Mouse (Mus musculus): ENCODE results near the gene Vav3.

Gene Vav3

GRCm38 (mm10) chr3:109516372-109516771, 175.9 kb downstream of the Vav3 start:
- DNase-seq, result no peak

GRCm38 (mm10) chr3:109522115-109522514, 181.7 kb downstream of the Vav3 start:
- DNase-seq, result no peak

DNA sequence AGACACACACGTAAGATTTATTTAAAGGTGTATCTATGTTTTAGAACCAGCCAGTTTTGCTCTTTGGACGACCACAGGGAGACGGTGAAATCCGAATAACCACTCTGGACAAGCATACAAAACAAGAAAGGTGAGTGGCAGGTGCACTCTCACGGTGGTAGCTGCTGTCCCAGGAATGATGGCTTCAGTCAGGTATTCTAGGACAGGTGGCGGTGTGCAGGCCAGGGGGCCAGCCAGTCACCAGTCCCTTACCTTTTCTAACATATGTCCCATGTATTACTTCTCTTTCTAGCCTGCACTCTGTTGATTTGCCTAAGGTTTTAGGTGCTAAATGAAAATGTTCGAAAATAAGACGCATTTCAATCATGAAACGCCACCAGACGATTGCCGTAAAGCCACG, 185.4 kb downstream of the Vav3 start:
- DNase-seq, result no peak

DNA sequence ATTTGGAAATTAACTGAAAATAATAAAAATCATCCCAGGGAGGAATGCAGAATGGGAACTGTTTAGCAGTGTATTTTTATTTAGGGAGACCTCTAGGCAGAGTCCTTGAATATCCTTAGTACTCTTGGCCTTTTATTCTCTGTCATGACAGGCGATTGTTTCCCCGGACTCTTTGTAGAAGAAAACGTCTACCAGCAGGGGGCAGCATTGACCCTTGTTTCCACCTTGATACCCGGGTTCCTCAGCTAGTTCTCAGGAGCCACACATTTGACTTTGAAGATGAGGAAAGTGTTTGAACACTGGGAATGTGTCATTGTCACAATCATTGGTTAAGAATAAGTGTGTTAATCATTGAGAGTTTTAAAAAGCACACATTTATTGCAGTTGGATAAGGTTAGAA, 185.8 kb downstream of the Vav3 start:
- peak; percentile 86 to 90 for DNase-seq

GRCm38 (mm10) chr3:109526651-109527050, 186.2 kb downstream of the Vav3 start:
- DNase-seq, result no peak

DNA sequence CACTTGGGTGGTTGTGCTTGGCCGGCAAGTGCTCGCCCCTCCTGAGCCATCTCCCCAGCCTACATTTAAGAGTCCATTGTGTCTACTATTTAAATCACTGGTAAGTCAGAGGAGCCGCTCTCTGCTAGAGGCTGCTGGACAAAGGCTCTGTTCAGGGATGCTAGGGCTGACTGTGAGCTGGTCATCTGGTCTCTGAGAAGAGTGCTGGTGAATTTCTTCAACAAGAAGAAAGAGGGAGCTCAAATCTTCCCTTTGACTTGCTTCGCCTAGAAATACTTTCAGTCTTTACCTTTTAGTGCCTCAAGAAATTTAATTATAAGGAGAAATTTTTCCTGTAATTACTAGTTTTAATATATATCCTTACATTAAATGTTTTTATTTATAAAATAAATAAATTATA, 188.2 kb downstream of the Vav3 start:
- DNase-seq, result no peak

DNA sequence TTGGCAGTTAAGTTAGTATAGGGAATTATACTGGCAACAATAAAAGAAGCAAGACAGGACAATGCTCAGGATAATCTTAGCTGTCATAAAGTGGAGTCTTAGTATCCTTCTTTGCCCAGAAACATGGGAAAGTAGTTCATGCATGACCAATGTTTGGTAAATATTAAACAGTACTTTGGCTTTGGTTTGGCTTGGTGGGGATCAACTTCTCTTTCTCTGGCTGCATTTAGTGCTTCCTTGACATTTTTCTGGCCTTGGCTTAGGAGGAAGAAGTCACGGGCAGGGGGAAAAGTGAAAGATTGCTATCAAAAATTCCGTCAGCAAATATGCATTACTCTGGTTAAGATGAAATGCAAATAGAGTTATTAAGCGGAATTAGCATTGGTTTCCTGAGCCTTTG, 197.2 kb downstream of the Vav3 start:
- no peak for DNase-seq

DNA sequence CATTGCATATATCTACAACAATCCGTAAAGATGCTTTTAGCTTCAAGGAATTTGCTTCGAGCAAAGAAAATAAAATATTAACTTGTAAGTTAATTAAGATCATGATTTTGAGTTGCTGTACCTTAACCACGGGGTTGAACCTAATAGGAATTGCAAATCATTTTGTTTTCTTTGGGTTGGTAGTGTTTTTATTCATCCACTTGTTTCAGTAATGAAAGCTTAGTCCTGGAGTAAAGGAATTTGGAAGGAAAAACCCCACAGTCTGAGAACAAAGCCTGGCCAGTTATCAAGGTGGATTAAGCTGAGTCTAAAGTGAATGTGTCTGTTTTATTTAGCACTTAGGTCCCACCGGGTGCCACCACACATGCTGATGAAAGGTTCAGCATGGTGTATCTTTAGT, 199.6 kb downstream of the Vav3 start:
- no peak for DNase-seq

- no peak for DNase-seq
These were observed 204.2 kb downstream of the Vav3 start for GRCm38 (mm10) chr3:109544476-109545221.

GRCm38 (mm10) chr3:109557329-109557728, 216.9 kb downstream of the Vav3 start:
- no peak for DNase-seq

- DNase-seq, result no peak
These were observed 220.8 kb downstream of the Vav3 start for GRCm38 (mm10) chr3:109561295-109561694.

- DNase-seq, result no peak
These were observed 221.3 kb downstream of the Vav3 start for GRCm38 (mm10) chr3:109561776-109562175.

GRCm38 (mm10) chr3:109562268-109562667, 221.8 kb downstream of the Vav3 start:
- no peak for DNase-seq

GRCm38 (mm10) chr3:109564443-109564842, 224.0 kb downstream of the Vav3 start:
- DNase-seq, result no peak

DNA sequence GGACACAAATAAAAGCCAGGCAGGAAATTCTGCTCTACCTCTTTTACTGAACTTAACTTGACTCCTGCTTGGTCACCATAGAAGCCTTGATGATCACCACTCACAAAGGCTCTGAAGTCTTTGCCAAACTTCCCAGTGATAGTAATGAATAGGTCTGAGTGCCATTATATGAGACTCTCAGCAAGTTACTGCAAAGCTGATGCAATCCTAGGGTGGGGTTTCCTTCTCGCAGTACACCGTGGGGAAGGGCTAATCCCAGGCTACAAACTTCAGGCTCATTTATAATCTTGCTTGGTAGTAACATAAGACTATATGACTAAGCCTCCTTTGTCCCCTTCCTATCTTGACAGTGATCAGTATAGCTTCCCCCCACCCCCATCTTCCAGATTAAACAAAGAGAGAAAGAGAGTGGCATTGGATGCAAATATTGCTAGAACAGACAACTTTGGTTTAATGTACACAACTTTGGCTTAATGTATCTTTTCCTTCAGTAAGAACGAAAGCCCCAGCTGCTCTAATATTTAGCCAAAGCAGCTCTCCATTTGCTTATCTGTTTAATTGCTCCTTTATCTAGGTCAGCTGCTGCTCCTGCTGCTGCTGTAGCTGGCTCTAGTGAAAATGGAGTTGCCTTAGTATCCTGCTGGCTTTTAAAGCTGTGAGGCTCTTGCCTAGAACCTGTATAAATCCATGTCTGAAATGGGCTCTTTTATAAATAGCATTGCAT, 228.3 kb downstream of the Vav3 start:
- no peak for DNase-seq

DNA sequence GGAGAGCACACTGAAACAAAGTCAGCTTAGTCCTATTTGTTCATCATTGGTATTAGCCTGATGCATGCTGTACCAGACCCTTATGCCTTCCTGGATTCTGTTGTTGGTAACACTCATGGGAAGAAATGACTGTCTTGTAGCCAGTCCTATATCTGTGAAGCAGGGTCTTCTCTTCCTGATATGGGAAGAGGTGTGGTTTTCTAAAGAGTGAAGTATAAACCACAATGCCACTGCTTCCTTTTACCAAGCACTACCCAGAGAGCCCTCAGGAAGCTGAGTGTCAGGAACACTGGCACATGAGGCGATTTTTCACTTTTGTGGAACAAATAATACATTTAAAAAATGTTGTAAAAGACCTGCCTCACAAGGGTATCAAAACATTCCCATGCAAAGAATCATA, 231.0 kb downstream of the Vav3 start:
- DNase-seq, result no peak

- DNase-seq, result no peak
These were observed 232.4 kb downstream of the Vav3 start for GRCm38 (mm10) chr3:109572871-109573270.

- DNase-seq, result no peak
These were observed 233.2 kb downstream of the Vav3 start for GRCm38 (mm10) chr3:109573549-109574146.

DNA sequence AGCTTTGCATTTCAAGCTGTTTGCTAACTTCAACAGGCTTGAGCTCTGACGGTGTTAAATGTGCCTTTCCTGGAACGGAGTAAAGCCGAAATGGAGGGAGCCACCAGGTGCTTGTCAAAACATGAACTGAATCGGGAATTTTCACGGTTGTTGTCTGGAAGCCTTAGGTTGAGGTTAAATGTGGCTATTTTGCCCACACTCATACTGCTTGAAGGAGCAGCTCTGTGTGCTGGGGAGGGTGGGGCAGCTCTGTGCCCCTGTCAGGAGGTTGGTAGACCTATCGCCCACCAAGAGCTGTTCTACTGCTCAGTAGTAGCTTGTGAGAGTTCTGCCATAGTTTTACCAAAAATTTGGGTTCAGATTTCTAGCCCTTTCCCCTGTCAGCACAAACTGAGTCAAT, 233.7 kb downstream of the Vav3 start:
- no peak for DNase-seq

DNA sequence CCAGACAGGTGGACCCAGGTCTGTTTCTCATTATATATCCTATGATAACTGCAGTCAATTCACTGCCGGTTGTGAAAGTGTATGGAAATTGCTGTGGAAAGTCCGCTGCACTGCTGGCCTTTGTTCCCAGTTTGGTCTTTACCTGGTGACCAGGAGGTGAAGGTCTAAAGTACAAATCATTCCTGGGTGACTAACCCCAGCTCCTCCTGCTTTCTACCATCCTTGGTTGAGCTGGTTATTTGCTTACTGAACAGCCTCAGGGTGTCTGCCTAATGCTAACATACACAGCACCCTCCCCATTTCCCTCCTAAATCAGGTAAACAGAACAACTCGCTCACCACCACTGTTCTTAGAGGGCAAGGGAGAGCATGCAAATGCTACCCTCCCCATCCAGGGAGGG, 237.9 kb downstream of the Vav3 start:
- no peak for DNase-seq

- DNase-seq, result no peak
These were observed 238.5 kb downstream of the Vav3 start for GRCm38 (mm10) chr3:109578983-109579382.

DNA sequence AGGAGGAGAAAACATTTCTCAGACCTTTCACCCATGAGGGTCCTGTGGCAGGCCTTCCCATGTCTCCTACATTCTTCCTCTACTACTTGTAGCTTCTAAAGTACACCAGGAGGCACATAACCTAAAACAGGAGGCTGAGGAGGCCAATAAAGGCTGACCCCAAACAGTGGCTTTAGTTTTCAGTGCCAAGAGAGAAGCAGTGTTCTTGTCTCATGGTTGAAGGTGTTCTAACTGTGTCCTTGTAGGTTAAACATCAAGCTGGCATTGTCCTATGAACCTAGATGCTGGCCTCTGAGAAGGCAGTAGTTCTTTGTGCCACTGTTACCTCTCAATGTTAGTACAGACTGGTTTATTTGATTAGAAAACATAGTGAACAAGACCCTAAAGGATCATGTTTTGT, 245.5 kb downstream of the Vav3 start:
- DNase-seq, result no peak

GRCm38 (mm10) chr3:109592970-109593369, 252.5 kb downstream of the Vav3 start:
- no peak for DNase-seq

- DNase-seq, result no peak
These were observed 255.6 kb downstream of the Vav3 start for GRCm38 (mm10) chr3:109596084-109596483.

Measured in cerebellum, postnatal 36 days (tissue).